Mouse (Mus musculus): ENCODE measurements around the gene Gm10801. TPM values are rescaled to one million over a fixed set of nuclear protein-coding genes. Genes with fewer than 3 reads are reported as not detected.
"Not testable (repeated sequence)": the region's sequence is repeated elsewhere in the genome, so short reads cannot be mapped to it uniquely, and the experiment has no call there.

Gm10801 gene
- not detected in 2 replicates for polyA plus RNA-seq (2016; fragmentation: Nextera tagmentation; extraction: Ambion mirVana)

DNA sequence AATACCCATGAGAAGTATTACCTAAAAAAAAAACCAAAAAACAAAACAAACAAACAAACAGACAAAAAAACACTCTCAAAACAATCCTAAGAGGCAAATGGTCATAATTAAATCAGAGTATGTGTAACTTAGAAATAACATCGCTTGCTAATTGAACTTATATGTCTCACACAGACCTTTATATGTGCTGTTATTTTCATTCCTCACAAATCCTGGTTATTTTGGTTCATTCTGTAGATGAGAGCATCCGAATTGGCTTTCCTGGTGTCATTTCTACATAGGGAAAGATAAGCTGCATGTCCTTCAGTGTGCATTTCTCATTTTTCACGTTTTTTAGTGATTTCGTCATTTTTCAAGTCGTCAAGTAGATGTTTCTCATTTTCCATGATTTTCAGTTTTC, at the start of gene Gm10801:
Gene Gm10801 (plus strand): TSS at position 301 of the 400 bp plus-strand sequence.
- not testable (repeated sequence) for H3K9me3 ChIP-seq (replicated peaks); H3K4me3 ChIP-seq; H3K27ac ChIP-seq; H3K36me3 ChIP-seq; H3K27me3 ChIP-seq (ENCODE audit: low read depth, poor library complexity, severe bottlenecking); DNase-seq (ENCODE audit: low spot score); H3K4me1 ChIP-seq
- 84% methylated on average over 4 of the region's 5 CpGs for WGBS

DNA sequence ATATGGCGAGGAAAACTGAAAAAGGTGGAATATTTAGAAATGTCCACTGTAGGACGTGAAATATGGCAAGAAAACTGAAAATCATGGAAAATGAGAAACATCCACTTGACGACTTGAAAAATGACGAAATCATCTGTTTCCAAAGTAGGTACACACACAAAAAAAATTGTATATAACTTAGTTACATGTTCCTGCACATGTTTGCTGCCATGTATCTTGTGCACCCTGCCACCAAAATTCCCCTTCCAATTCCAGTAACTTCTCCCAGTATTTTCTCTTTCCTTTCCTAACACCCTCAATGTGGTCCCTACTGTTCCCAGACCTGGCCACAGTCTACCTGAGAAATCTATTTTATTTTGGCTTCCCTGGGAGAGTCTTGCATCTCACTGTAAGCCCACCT, 5.2 kb downstream of the Gm10801 start, which contains the start of gene Gm10800:
Gene Gm10800 (minus strand): TSS at position 101 of the 400 bp plus-strand sequence.
- H3K27me3 ChIP-seq (ENCODE audit: low read depth, poor library complexity, severe bottlenecking); H3K4me1 ChIP-seq; H3K4me3 ChIP-seq; DNase-seq (ENCODE audit: low spot score); H3K9me3 ChIP-seq (replicated peaks); H3K36me3 ChIP-seq; H3K27ac ChIP-seq: not testable (repeated sequence)
- WGBS, result 84% methylated on average over 4 of the region's 4 CpGs

DNA sequence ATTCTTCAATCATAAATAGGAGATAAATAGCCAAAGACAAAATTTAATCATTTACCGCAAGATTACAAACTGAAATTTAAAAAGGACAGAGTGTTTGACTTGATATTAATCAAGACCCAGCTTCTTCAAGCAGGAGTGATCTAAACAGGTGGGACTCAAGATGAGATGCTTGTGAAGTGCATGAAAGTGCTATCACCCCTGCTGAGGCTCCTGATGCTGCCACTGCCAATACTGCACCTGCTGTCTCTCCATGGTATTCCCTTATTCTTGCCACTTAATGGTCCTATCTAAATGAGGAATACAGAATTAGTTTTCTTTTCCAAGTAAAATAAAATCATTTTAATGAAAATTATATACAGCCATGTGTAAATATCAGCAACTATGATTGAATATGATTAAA, 35.5 kb downstream of the Gm10801 start:
- DNase-seq (ENCODE audit: low spot score), result no peak
- no peaks in the 10 kb centered on the region for H3K4me1 ChIP-seq
- WGBS, result 97% methylated on average over 1 of the region's 1 CpGs
- no peaks in the 10 kb centered on the region for H3K9me3 ChIP-seq (replicated peaks)
- no peak overlapping the region for H3K4me3 ChIP-seq
- H3K27me3 ChIP-seq (ENCODE audit: low read depth, poor library complexity, severe bottlenecking), result no peaks in the 10 kb centered on the region
- H3K27ac ChIP-seq, result no peak overlapping the region
- no peaks in the 10 kb centered on the region for H3K36me3 ChIP-seq

Other genes starting within 250 kb of the Gm10801 start
- gene Gm10800, start 5.1 kb downstream of the Gm10801 start, polyA plus RNA-seq (2016; fragmentation: Nextera tagmentation; extraction: Ambion mirVana), result 0.41 and 0.56 TPM in 2 replicates